Mouse (Mus musculus): Measurements from ENCODE around the gene Tnrc6b. TPM values are rescaled to one million over a fixed set of nuclear protein-coding genes. Genes with fewer than 3 reads are reported as not detected.
A peak's percentile ranks its signal among the peaks of the same experiment; 100 is the strongest.

Tnrc6b gene
- total and polyA plus RNA-seq, 3 experiments = 7.8 to 13.9 (median 8.0) TPM

GRCm38 (mm10) chr15:80799074-80799633, 88.0 kb downstream of the Tnrc6b start:
- H3K9ac ChIP-seq (ENCODE audit: control insufficient read depth, low read depth, low read length, poor library complexity, severe bottlenecking) = peak overlapping the region; percentile 85
- peaks cover 14 to 26% of the 10 kb centered on the region in 2 experiments for H3K4me1 ChIP-seq (ENCODE audit: control insufficient read depth in 1 of 2, insufficient read depth in 2 of 2, low read length in 2 of 2)
- H3K9me3 ChIP-seq (replicated peaks; ENCODE audit: insufficient read depth, low read length) = no peaks in the 10 kb centered on the region
- peaks cover 0 to 23% of the 10 kb centered on the region in 2 experiments; a peak in 2 of 4 replicates for H3K36me3 ChIP-seq (ENCODE audit: control insufficient read depth in 1 of 2, insufficient read depth in 2 of 2, low read length in 2 of 2)
- H3K4me3 ChIP-seq (ENCODE audit: control insufficient read depth in 1 of 2, insufficient read depth in 1 of 2, low read depth in 2 of 2, low read length in 2 of 2) = peak overlapping the region; percentile 80 to 85
- H3K27me3 ChIP-seq (ENCODE audit: control insufficient read depth in 1 of 2, insufficient read depth in 2 of 2, low read length in 2 of 2) = no peaks in the 10 kb centered on the region
- H3K79me2 ChIP-seq (ENCODE audit: control insufficient read depth, insufficient read depth, low read length, poor library complexity) = peaks cover 33% of the 10 kb centered on the region
- H3K27ac ChIP-seq (ENCODE audit: control insufficient read depth, low read depth, low read length) = peak overlapping the region; percentile 93
- peak; percentile 89 for DNase-seq (ENCODE audit: low read depth, low spot score)
- TF ChIP-seq HCFC1 (IDR thresholded peaks at IDR 0.05; ENCODE audit: low read depth, low read length) (no peak), NELFE (IDR thresholded peaks at IDR 0.05; ENCODE audit: low read depth, low read length) (peak; percentile 61), JUND (IDR thresholded peaks at IDR 0.05; ENCODE audit: low read depth, low read length) (no peak), RCOR1 (IDR thresholded peaks at IDR 0.05; ENCODE audit: low read depth, low read length) (no peak; the same call in 1 of the 2 replicates), NRF1 (IDR thresholded peaks at IDR 0.05; ENCODE audit: insufficient read depth, low read depth, low read length, poor library complexity, severe bottlenecking) (no peak), USF2 (IDR thresholded peaks at IDR 0.05; ENCODE audit: borderline replicate concordance in 1 of 2, insufficient read depth in 1 of 2, low read depth in 1 of 2, low read length in 2 of 2) (no peak), KAT2A (conservative IDR thresholded peaks at IDR 0.05; ENCODE audit: low read depth, low read length) (no peak), MYC (IDR thresholded peaks at IDR 0.05; ENCODE audit: low read depth, low read length) (no peak), CHD1 (IDR thresholded peaks at IDR 0.05; ENCODE audit: low read depth, low read length) (0 out of 2 replicates have a peak, but pooled peaks have one; percentile 73), UBTF (IDR thresholded peaks at IDR 0.05; ENCODE audit: borderline replicate concordance, insufficient read depth, low read depth, low read length) (0 out of 2 replicates have a peak, but pooled peaks have one; percentile 56), ZNF384 (IDR thresholded peaks at IDR 0.05; ENCODE audit: low read depth, low read length) (peak; percentile 77), SMC3 (IDR thresholded peaks at IDR 0.05; ENCODE audit: low read depth, low read length) (no peak), MEF2A (IDR thresholded peaks at IDR 0.05; ENCODE audit: extremely low read depth, insufficient replicate concordance, low read depth, low read length, poor library complexity, severe bottlenecking) (no peak), SIN3A (IDR thresholded peaks at IDR 0.05; ENCODE audit: low read length) (peak; percentile 46), POLR2AphosphoS5 (IDR thresholded peaks at IDR 0.05; ENCODE audit: borderline replicate concordance, low read depth, low read length) (peak; percentile 18; the same call in 1 of the 2 replicates), MYB (IDR thresholded peaks at IDR 0.05; ENCODE audit: low read depth, low read length) (no peak), CHD2 (IDR thresholded peaks at IDR 0.05; ENCODE audit: low read length) (no peak), MAFK (IDR thresholded peaks at IDR 0.05; ENCODE audit: borderline replicate concordance, low read depth, low read length) (no peak), ELF1 (IDR thresholded peaks at IDR 0.05; ENCODE audit: low read depth, low read length) (no peak), TCF12 (IDR thresholded peaks at IDR 0.05; ENCODE audit: low read depth, low read length) (no peak), POLR2A (IDR thresholded peaks at IDR 0.05; ENCODE audit: control insufficient read depth in 1 of 2, insufficient read depth in 1 of 2, low read depth in 1 of 2, low read length in 2 of 2, poor library complexity in 1 of 2) (peak; percentile 37 to 45; a peak in 1 of 4 replicates), ZMIZ1 (IDR thresholded peaks at IDR 0.05; ENCODE audit: low read depth, low read length) (no peak), BHLHE40 (IDR thresholded peaks at IDR 0.05; ENCODE audit: borderline replicate concordance, low read depth, low read length) (no peak), GATA1 (IDR thresholded peaks at IDR 0.05; ENCODE audit: low read depth, low read length) (no peak), TAL1 (IDR thresholded peaks at IDR 0.05; ENCODE audit: low read length) (no peak), MAX (IDR thresholded peaks at IDR 0.05; ENCODE audit: low read length) (peak; percentile 62; the same call in 1 of the 2 replicates), ZKSCAN1 (IDR thresholded peaks at IDR 0.05; ENCODE audit: low read depth, low read length) (no peak), ZC3H11A (IDR thresholded peaks at IDR 0.05; ENCODE audit: low read depth, low read length) (no peak), E2F4 (IDR thresholded peaks at IDR 0.05; ENCODE audit: borderline replicate concordance, low read depth, low read length) (no peak), EP300 (IDR thresholded peaks at IDR 0.05; ENCODE audit: low read depth in 1 of 2, low read length in 2 of 2) (no peak; a peak in 1 of 4 replicates), TBP (IDR thresholded peaks at IDR 0.05; ENCODE audit: low read depth, low read length) (0 out of 2 replicates have a peak, but pooled peaks have one; percentile 77), USF1 (IDR thresholded peaks at IDR 0.05; ENCODE audit: low read depth, low read length) (no peak), RAD21 (IDR thresholded peaks at IDR 0.05; ENCODE audit: low read depth, low read length) (no peak), MXI1 (IDR thresholded peaks at IDR 0.05; ENCODE audit: low read depth, low read length) (peak; percentile 77; the same call in 1 of the 2 replicates), POLR2AphosphoS2 (IDR thresholded peaks at IDR 0.05; ENCODE audit: low read length) (no peak), GABPA (IDR thresholded peaks at IDR 0.05; ENCODE audit: low read depth, low read length) (no peak), CTCF (IDR thresholded peaks at IDR 0.05 in 2 of 3, conservative IDR thresholded peaks at IDR 0.05 in 1 of 3; ENCODE audit: control insufficient read depth in 1 of 3, insufficient read depth in 1 of 3, low read depth in 2 of 3, low read length in 3 of 3, poor library complexity in 1 of 3, severe bottlenecking in 1 of 3) (no peak)

All from MEL (cell line).